Mouse (Mus musculus) thymus, postnatal 36 days (tissue): ENCODE measurements around the gene Hemk1.
A peak's percentile ranks its signal among the peaks of the same experiment; 100 is the strongest.
"Not testable (repeated sequence)": the region's sequence is repeated elsewhere in the genome, so short reads cannot be mapped to it uniquely, and the experiment has no call there.

Experiments used
- DNase-seq, 2 experiments: peaks; one replicate each; pipeline ENCODE4 v3.0.0; 2022; ENCODE audit warnings: mixed read lengths in 2 of 2

Gene Hemk1

DNA sequence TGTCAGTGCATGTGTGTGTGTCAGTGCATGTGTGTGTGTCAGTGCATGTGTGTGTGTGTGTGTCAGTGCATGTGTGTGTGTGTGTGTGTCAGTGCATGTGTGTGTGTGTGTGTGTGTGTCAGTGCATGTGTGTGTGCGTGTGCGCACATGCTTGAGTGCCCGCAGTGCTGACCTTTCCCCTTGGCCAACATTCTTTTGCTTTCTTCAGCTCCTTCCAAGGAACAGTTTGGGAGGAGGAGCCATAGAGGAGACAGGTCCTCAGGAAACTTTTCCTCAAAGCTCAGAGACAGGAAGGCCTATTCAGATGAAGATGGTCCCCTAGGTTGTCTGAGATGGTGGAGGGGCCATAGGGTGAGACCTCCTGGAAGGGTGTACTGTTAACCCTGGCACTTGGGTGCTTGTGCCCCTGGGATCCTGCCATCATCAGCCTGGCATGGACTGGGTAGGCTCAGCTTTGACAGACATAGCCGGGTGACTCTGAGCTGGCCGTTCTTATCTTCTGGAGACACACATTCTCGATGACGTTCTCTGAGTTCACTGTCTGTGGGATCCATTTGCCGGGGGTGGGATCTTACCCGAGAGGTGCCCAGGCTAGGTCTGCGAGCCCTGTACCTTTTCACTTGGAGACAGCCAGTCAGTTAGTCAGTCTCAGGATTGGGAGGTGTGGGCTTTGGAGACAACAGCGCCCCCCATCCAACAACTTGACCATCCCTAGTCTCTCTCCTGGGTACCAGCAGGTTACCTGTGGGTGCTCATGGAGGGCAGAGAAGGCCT, 30.9 kb downstream of the Hemk1 start:
- DNase-seq = no peak

DNA sequence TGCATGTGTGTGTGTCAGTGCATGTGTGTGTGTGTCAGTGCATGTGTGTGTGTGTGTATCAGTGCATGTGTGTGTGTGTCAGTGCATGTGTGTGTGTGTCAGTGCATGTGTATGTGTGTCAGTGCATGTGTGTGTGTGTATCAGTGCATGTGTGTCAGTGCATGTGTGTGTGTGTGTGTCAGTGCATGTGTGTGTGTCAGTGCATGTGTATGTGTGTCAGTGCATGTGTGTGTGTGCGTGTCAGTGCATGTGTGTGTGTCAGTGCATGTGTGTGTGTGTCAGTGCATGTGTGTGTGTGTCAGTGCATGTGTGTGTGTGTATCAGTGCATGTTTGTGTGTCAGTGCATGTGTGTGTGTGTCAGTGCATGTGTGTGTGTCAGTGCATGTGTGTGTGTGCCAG, 31.5 kb downstream of the Hemk1 start:
- not testable (repeated sequence) for DNase-seq

DNA sequence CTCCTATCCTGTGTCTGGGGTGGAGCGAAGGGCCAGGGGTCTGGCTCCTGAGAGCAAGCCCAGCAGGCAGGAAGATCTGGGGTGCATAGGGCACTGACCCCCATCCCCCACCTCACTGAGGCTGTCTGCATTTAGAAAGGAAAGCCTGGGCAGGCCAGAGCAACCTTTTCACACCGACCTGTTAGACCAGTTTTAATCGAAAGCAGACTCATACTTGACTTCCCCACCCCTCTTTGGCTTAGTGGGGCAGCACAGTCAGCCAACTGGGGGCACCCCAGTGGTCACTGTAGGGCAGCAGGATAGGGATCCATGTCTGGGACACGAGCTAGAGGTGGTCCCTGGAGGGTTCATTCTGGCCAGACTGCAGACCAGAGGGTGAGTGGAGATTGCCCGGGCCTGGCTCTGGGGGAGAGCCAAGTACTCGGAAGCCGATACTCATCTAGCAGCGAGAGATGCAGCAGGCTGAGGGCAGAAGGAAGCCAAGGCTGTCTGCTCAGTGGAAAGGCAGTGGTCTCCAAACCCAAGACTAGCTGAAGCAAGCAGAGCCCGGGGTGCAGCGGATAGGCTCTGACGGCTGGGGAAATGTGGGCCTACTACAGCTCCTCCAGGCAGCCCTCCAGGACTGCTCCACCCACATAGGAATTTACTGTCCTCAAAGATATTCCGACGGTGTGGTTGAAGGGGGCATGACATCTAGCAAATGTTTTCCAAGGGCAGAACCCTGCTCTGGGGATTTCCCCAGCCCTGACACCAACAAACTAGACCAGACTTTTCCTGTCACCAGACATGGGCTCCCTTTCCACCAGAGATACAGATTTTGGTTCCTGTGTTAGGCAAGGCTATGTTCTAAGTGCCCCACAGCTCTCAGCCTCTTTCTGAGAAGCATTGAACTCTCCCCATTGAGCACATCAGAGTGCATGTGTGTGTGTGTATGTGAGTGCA, 32.3 kb downstream of the Hemk1 start:
- no peak for DNase-seq

DNA sequence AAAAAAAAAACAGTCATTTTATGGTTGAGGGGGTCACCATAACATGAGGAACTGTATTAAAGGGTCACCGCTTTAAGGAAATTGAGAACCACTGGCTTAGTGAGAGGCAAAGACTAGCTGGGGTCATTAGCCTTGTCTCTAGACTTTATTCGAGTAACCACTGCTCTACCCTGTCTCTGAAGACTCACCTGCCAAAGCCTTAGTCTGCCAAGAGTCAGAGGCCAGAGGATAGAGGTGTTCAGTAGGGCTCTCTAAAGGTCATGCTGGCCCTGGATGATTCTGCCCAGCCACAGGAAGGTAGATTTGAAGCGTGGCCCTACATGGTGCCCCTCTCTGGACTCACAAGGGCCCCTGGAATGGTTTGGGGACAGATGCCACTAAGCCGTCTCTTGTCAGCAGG, 33.1 kb downstream of the Hemk1 start:
- DNase-seq = no peak

DNA sequence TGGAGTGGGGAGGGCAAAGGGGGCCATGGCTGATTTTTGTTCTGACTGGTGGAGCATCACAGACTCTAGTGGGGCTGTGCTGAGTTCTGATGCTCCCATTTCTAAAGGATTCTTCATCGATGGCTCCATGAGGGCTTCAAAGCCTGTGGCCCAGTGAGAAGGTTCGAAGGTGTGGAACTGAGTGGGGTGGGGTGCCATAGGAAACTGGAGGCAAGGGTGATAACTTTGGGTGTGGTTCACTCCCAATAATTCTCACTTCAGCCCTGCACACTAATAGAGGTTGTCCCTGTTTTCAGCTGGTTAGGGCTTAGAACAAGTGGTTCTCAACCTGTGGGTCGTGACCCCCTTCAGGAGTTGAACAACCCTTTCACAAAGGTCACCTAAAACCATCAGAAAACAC, 33.8 kb downstream of the Hemk1 start:
- no peak for DNase-seq

DNA sequence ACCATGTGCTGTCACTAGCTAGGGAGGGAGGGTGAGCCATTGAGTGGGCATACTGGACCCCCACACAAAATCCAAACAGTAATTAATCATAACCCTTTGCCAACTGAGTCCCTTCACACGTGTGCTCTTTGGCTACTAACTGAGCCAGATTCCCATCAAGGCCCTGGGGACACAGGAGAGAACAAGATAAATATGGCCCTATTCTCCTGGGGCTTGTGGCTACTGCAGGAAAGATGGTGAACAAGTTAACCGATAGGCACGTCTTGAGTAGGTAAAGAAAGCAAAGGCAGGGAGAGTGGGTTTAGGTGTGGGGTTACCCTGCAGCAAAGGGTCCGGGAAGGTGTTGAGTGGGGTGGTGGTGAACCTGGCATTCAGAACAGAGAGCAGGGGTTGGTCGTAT, 34.2 kb downstream of the Hemk1 start:
- no peak for DNase-seq

DNA sequence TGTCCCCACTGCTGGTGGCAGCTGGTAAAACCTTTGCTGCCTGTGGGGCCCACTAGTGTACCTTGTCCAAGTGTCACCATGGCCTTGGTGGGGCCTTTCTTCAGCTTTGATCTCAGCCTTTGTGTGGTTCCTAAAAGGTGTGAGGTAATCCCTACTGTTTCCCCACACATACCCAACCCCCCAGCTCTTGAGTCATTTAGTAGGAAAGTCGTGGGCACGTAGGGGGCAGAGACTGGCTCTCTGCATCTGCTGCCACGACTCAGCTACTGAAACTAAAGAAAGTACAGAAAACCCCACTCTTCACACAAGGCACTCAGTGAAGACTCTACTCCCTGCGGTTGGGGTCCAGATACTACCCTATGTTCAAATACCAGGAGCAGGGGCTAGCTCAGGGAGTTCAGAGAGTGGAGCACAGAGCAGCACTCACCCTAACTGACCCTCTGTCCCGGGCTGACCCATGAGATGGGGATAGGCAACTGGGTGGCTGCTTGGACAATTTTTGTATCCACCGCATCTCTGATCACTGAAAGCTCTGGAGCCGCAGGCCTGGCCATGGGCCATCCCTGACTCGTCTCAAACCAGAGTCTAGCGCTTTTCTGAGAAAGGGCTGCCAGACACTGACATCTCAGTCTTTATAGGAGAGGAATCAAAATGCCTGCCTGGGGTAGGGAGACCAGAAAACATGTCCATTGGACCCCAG, 34.9 kb downstream of the Hemk1 start:
- DNase-seq = no peak

DNA sequence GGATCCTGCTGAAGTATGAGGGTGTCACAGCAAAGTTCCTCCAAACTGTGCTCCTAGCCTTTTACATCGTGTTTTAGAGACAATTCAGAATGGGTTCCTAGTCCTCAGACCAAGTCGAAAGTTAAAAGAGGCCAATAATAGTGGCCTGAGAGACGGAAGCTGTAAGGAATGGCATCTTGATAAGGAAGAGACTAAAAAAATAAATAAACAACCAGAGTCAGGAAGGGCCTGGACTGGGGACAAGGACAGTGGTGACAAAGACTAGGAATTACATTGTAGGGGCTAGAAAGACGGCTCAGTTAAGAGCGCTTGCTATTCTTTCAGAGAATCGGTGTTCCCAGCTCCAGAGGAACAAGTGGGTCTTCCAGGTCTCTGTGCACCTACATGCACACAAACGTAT, 35.6 kb downstream of the Hemk1 start:
- no peak for DNase-seq

DNA sequence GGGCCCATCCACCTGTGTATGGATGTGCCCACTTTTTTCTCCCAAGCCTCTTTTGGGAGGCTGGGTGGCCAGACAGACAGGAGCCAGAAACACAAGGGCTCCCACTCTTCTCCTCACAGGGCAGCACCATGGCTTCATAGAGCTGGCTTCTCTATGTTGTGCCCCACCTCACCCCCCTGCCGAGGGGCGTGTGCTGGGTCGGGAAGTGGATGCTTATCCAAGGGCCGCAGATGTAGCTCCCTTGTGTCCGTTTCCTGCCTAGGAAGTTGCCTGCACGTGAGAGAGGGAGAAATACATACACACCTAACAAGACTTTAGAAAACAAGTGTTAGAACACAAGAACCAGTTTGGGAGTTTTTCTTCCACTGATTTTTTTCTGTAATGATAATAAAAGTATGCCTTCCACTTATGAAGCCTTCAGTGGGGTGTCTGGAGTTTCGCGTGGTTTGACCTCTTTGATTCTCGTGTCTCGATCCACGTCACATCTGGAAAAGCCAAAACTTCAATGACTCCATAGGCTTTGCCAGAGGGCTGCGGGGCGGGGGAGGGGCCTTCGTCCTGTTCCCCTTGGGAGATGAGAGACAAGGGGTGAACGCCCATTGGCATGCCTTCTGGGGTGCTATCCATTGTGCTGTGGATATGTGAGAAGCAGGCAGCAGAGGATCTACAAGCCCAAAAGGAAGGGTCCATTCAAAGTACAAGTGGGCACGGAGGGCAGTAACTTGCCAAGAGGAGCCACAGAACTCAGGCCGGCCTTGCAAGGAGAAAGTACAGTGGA, 36.4 kb downstream of the Hemk1 start:
- DNase-seq = no peak

DNA sequence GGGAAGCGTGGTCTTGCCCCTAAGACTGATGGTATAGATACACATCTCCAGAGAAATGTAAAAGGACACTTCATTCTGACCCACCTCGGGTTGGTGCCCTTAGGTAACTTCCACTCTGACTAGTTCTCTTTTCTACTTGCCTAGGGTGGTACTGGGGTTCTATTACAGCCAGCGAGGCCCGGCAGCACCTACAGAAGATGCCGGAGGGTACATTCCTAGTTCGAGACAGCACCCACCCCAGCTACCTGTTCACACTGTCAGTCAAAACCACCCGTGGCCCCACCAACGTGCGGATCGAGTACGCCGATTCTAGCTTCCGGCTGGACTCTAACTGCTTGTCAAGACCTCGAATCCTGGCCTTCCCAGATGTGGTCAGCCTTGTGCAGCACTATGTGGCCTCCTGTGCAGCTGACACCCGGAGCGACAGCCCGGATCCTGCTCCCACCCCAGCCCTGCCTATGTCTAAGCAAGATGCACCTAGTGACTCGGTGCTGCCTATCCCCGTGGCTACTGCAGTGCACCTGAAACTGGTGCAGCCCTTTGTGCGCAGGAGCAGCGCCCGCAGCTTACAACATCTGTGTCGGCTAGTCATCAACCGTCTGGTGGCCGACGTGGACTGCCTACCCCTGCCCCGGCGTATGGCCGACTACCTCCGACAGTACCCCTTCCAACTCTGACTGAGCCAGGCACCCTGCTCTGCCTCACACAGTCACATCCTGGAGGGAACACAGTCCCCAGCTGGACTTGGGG, 37.8 kb downstream of the Hemk1 start:
- no peak for DNase-seq

DNA sequence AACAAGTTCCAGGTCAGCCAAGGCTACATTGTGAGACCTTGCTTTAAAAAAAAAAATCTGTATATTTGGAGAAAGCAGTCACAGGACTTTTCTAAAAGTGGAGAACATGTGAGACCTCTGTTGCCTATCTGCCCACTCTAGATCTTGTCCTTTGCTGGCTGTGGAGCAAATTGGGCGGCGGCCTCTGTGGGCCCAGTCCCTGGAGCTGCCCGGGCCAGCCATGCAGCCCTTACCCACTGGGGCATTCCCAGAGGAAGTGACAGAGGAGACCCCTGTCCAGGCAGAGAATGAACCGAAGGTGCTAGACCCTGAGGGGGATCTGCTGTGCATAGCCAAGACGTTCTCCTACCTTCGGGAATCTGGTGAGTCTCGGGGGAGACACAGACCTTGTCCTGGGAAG, 38.4 kb downstream of the Hemk1 start:
- DNase-seq = no peak

DNA sequence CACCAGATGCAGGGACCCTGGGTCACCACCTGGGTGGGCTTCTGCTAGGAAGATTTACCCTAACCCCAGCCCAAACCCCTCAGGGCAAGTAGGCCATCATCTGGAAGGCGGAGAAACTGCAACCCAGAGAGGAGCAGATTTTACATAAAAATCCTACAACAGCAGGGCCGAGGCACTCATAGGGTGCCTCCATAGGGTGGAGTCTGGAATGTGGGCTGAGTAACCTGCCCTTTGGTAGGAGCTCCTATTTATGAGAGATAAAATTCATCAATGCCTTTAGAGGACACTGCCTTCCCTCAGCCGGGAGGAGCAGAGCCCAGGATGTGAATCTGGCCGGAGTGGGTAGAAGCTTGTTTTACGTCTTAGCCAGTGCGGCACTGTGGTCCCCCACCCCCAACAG, 39.3 kb downstream of the Hemk1 start:
- DNase-seq = no peak

DNA sequence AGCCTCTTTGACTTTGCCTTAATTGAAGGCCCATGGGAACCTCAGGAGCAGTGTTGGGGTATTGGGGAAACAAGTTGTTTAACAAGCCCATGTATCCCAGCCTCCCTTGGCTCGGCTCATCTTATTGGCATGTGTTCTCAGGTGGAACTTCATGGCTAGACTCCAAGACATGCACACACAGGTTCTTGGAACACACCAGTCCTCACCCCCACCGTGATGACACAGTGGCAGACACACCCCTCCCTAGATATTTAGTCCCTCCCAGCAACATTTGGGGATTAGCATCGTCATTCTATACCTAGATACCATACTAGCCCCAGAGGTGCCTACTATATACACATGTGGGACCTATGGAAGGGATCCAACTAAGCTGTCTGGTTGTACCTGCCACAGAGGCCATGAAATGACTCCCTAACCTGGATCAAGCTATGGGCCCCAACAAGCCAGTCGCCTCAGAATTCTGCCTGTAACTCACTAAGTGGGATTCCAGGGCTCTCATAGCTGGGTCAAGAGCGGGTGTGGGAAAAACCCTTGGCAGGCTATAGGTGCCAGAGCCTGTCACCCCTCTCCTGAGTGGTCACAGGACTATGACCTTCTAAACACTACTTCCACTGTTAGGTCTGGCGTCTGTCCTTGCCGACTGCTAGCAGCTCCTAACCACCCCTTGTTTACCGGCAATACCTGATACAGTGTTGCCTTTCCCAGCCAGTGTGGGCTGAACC, 39.9 kb downstream of the Hemk1 start:
- no peak for DNase-seq

DNA sequence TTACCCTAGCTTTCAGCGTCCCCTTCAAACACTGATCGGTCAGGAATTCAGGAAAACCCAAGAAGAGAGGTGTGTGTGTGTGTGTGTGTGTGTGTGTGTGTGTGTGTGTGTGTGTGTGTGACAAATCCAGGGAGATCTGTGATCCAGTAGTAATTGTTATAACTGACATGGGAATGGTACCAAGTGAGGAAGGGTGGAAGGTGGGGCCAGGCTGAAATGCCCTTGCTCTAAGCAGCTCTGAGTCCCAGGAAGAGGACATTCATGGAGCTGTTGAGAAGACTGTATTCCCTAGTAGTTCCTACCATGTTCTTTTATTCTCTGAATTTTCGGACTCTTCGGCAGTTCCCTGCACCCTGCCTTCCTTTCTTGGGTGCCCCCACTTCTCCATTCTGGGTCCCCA, 40.5 kb downstream of the Hemk1 start:
- DNase-seq = no peak

DNA sequence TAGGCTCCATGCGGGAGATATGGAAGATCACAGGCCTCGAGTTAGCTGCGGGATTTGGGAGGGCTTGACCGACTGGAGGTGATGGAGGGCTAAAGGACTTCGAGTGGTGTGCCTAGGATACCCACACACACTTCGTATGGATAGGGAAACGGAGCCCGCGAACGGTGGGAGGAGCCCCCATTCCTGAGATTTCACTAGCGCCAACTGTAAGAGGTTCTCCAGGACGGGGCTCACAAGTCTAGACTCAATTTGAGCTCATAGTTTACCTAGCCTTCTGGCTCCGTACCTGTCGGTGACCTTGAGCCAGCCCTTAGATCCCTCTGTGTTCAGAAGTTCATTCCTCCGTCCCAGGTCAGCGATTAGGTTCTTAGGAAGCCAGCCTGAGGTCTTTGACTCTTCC, 41.1 kb downstream of the Hemk1 start:
- DNase-seq = no peak

DNA sequence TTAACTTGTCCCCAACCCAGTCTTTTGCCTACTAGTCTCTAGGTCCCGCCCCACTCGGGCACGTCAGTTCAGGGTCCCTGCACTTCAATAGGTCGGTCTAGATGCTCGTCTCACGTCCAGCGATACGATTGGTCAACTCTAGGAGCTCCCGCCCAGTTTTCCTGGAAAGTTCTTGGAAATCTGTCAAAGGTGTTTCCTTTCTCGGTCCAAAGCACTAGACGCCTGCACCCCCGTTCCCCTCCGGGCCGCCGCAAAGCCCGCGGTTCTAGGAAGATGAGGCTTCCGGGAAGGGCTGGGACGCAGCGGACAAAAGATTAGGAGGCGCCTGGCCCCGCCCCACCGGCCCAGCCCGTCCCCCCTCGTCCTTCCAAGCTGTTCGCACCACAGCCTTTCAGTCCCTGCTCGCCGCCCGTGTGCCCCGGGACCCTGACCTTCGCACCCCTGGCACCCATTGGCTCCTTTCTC, 41.6 kb downstream of the Hemk1 start:
- DNase-seq = peak; percentile 85 to 88

DNA sequence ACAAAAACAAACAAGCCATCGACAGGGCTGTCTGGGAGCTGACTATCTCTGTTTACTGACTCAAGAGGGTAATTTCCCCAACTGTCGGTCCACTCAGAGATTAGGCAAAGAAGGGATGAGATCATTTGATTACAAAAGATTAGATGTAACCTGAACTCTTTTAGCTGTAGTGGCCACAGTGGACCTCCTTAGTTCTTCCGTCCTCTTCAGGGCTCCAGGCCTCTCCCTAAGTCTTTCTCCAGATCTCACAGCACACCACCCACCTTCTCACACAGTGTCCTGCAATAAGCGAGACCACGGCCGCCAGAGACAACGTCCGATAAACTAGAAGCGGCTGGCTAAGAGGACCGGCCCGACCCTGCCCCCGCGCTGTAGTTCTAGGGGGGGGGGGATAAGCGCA, 42.1 kb downstream of the Hemk1 start:
- no peak for DNase-seq

DNA sequence AAGGTAGTCTGAATTCAATTTTAAA, 42.3 kb downstream of the Hemk1 start, which contains the start of gene Cish:
TSS of gene Cish (plus strand) at position 11 of the 25 bp plus-strand sequence.
- DNase-seq = no peak

DNA sequence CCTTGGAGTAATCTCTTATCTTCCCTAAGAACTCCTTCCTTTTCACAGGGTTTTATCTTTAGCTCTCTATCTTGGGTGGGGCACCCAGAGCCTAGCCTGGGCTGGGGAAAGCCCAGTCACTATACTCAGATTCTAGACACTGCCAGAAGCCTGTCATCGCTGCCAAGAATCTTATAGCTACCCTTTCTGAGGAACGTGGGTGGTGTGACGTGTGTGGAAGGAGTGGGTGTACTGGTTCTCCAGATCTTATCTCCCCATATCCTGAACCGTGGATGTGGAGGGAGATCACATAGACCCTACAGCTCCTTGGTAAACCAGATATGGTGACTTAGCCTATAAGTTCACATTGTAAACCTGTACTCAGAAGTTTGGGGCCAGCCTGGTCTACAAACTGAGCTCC, 42.5 kb downstream of the Hemk1 start:
- peak in 1 of 2 experiments; percentile 33 for DNase-seq

DNA sequence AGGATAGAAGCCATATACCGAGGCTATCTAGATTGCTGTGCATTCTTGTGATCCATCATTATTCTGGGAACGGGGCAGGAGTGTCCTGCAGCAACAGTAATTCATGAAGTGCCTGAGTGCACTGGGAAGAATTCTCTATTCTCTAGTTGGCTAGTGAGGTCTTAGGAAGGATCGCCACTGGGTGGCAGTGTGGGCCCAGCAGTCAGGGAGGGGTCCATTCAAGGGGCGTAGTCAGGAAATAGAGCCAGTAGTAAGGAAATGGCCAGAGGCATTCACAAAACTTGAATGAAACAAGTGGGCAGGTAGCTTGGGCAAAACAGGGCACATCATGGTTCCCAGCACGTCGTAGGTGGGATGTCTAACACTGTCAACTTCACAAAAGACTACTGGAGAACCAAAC, 43.9 kb downstream of the Hemk1 start:
- DNase-seq = peak; percentile 79 to 86

DNA sequence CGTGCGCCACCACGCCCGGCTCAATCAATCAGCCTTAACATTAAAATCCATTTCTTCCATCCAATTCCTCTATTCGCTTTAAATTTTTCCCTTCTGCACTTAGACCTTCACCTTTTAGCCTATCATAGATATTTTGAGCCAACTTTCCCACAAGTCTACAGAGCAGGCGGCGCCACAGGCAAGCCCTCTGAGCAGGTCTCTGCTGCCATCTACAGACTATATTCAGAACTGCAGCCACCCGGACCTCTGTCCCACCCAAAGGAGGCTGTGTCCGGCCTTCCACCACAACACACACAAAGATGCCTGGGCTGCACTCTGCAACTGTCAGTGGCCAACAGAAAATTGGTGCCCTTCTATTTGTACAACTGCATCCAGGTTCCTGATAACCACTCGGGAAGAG, 47.3 kb downstream of the Hemk1 start:
- peak; percentile 75 to 77 for DNase-seq
